Mouse (Mus musculus) ES-E14 (cell line): ENCODE results near the gene Ptpn13.

ENCODE experiments used
- CHD2 ChIP-seq: IDR thresholded peaks from 2 replicates; pipeline ENCODE4 v1.6.1; 2014; ENCODE audit warnings: mild to moderate bottlenecking, low read depth, low read length, inconsistent platforms
- HCFC1 ChIP-seq: IDR thresholded peaks from 2 replicates; pipeline ENCODE4 v1.6.1; 2012; ENCODE audit warnings: low read length, inconsistent platforms, borderline replicate concordance; ENCODE audit not compliant: insufficient read depth

- no peak for TF ChIP-seq CHD2
- TF ChIP-seq HCFC1, result no peak
Observed at GRCm38 (mm10) chr5:103624831-103625230, 199.8 kb downstream of the Ptpn13 start.
